Mouse (Mus musculus) urinary bladder, adult 18-20 months (tissue): Measurements from ENCODE around the gene Pgm2.

Source experiments
- DNase-seq, 2 experiments: peaks; one replicate each; pipeline ENCODE4 v3.0.0; 2022; ENCODE audit warnings: low spot score in 2 of 2, mixed read lengths in 2 of 2

Gene Pgm2

GRCm38 (mm10) chr5:64075506-64075905 lies 17.2 kb upstream of the Pgm2 start:
- DNase-seq, result no peak

- no peak for DNase-seq
Measured at GRCm38 (mm10) chr5:64077353-64077752, 15.4 kb upstream of the Pgm2 start.

- no peak for DNase-seq
Measured at GRCm38 (mm10) chr5:64078740-64079461, 13.8 kb upstream of the Pgm2 start.

GRCm38 (mm10) chr5:64079462-64079817 lies 13.3 kb upstream of the Pgm2 start:
- DNase-seq, result no peak

- DNase-seq, result no peak
Measured at GRCm38 (mm10) chr5:64083447-64084359, 9.0 kb upstream of the Pgm2 start.

- DNase-seq, result no peak
Measured at GRCm38 (mm10) chr5:64085405-64085804, 7.3 kb upstream of the Pgm2 start.

GRCm38 (mm10) chr5:64088740-64089139 lies 4.0 kb upstream of the Pgm2 start:
- no peak for DNase-seq

GRCm38 (mm10) chr5:64093349-64093871 lies 660 bp downstream of the Pgm2 start:
- DNase-seq, result no peak

- DNase-seq, result peak in 1 of 2 experiments; percentile 16
Measured at GRCm38 (mm10) chr5:64095342-64095993, 2.7 kb downstream of the Pgm2 start.

- DNase-seq, result no peak
Measured at GRCm38 (mm10) chr5:64101993-64102716, 9.4 kb downstream of the Pgm2 start.

- no peak for DNase-seq
Measured at GRCm38 (mm10) chr5:64102717-64103075, 9.9 kb downstream of the Pgm2 start.

- no peak for DNase-seq
Measured at GRCm38 (mm10) chr5:64107596-64108289, 15.0 kb downstream of the Pgm2 start.

- no peak for DNase-seq
Measured at GRCm38 (mm10) chr5:64109217-64109616, 16.5 kb downstream of the Pgm2 start.

- DNase-seq, result peak in 1 of 2 experiments; percentile 68
Measured at GRCm38 (mm10) chr5:64112360-64112759, 19.6 kb downstream of the Pgm2 start.

- DNase-seq, result no peak
Measured at GRCm38 (mm10) chr5:64114210-64114609, 21.5 kb downstream of the Pgm2 start.

GRCm38 (mm10) chr5:64117191-64117590 lies 24.4 kb downstream of the Pgm2 start:
- no peak for DNase-seq

GRCm38 (mm10) chr5:64125783-64126182 lies 33.0 kb downstream of the Pgm2 start:
- no peak for DNase-seq

- no peak for DNase-seq
Measured at GRCm38 (mm10) chr5:64131550-64131949, 38.8 kb downstream of the Pgm2 start.

- no peak for DNase-seq
Measured at GRCm38 (mm10) chr5:64133901-64134300, 41.2 kb downstream of the Pgm2 start.

GRCm38 (mm10) chr5:64136325-64136724 lies 43.6 kb downstream of the Pgm2 start:
- no peak for DNase-seq

GRCm38 (mm10) chr5:64140202-64140601 lies 47.5 kb downstream of the Pgm2 start:
- DNase-seq, result no peak
